Mouse (Mus musculus) kidney, adult 2 months (tissue): ENCODE data around the gene Gm49395. TPM values are rescaled to one million over a fixed set of nuclear protein-coding genes. Genes with fewer than 3 reads are reported as not detected.

Experiments used
- DNase-seq: peaks from one replicate; pipeline ENCODE4 v3.0.0; 2021
- H3K27ac ChIP-seq: fragments of 200-500 bp; 2 replicates; pipeline ENCODE4 v1.5.1; 2012; ENCODE audit warnings: low read depth, low read length, control low read depth, inconsistent platforms; ENCODE audit not compliant: insufficient read depth
- H3K27me3 ChIP-seq: fragments of 200-500 bp; replicated peaks from 2 replicates; pipeline ENCODE4 v1.6.1; 2012; ENCODE audit warnings: mild to moderate bottlenecking, moderate library complexity, low read length, inconsistent platforms; ENCODE audit not compliant: control insufficient read depth, insufficient read depth
- H3K36me3 ChIP-seq: fragments of 200-500 bp; 2 replicates; pipeline ENCODE4 v1.6.1; 2012; ENCODE audit warnings: mild to moderate bottlenecking, moderate library complexity, low read length, inconsistent platforms; ENCODE audit not compliant: control insufficient read depth, insufficient read depth
- H3K4me1 ChIP-seq: fragments of 200-500 bp; 2 replicates; pipeline ENCODE4 v1.6.1; 2011; ENCODE audit warnings: low read length; ENCODE audit not compliant: control insufficient read depth, insufficient read depth
- H3K4me3 ChIP-seq: fragments of 200-500 bp; 2 replicates; pipeline ENCODE4 v1.5.1; 2011; ENCODE audit warnings: mild to moderate bottlenecking, low read depth, low read length, control low read depth; ENCODE audit not compliant: insufficient read depth
- CTCF ChIP-seq: fragments of 200-500 bp; conservative IDR thresholded peaks from 2 replicates; pipeline ENCODE4 v1.5.1; 2011; ENCODE audit warnings: low read depth, mild to moderate bottlenecking, control low read depth, low read length, moderate library complexity, mixed read lengths; ENCODE audit not compliant: insufficient read depth, insufficient read length
- POLR2A ChIP-seq: fragments of 200-500 bp; IDR thresholded peaks from one replicate; pipeline ENCODE4 v1.6.1; 2011; ENCODE audit warnings: low read depth, low read length, control low read depth
- WGBS: fragments of 180-500 bp; shearing (Covaris S2); methylation state at CpG from one replicate; pipeline ENCODE4 v1.1.7; 2018; 5-methylcytosine and 5-hydroxymethylcytosine counted together
- polyA plus RNA-seq: library from polyadenylated mRNA; depleted of rRNA; stranded (reverse); fragments of >200 nt; gene quantifications from 2 replicates; pipeline ENCODE4 v1.2.3, GENCODE M21; 2012; rRNA removed

Gm49395 gene
- polyA plus RNA-seq, 1 experiment = 3.8 TPM

- H3K36me3 ChIP-seq = peaks cover 7% of the 10 kb centered on the region
- no peaks in the 10 kb centered on the region for H3K4me1 ChIP-seq
- H3K27me3 ChIP-seq = no peaks in the 10 kb centered on the region
- no peak overlapping the region for H3K4me3 ChIP-seq
- no peak for DNase-seq
- H3K27ac ChIP-seq = no peak overlapping the region
- 74% methylated on average over 5 of the region's 5 CpGs for WGBS
- TF ChIP-seq POLR2A (no peak), CTCF (no peak)
Measured at GRCm38 (mm10) chr13:115002155-115002554, 99.6 kb downstream of the Gm49395 start.

GRCm38 (mm10) chr13:114999582-114999981 is 102.1 kb downstream of the Gm49395 start:
- Histone ChIP-seq H3K4me3 (no peak overlapping the region), H3K36me3 (peaks cover 7% of the 10 kb centered on the region), H3K27ac (no peak overlapping the region), H3K27me3 (no peaks in the 10 kb centered on the region), H3K4me1 (no peaks in the 10 kb centered on the region)
- no peak for DNase-seq
- TF ChIP-seq CTCF (no peak), POLR2A (no peak)
- WGBS = 94% methylated on average over 4 of the region's 4 CpGs

- Histone ChIP-seq H3K4me1 (no peaks in the 10 kb centered on the region), H3K36me3 (peaks cover 7% of the 10 kb centered on the region), H3K27me3 (no peaks in the 10 kb centered on the region), H3K27ac (no peak overlapping the region), H3K4me3 (no peak overlapping the region)
- WGBS = 88% methylated on average over 10 of the region's 10 CpGs
- no peak for DNase-seq
- no peak for TF ChIP-seq CTCF
- TF ChIP-seq POLR2A = no peak
Measured at GRCm38 (mm10) chr13:114998100-114998499, 103.6 kb downstream of the Gm49395 start.

GRCm38 (mm10) chr13:114992260-114993014 is 109.3 kb downstream of the Gm49395 start:
- no peak for DNase-seq
- Histone ChIP-seq H3K36me3 (peaks cover 2% of the 10 kb centered on the region; the same call in 1 of the 2 replicates), H3K4me1 (no peaks in the 10 kb centered on the region), H3K27ac (no peak overlapping the region), H3K4me3 (no peak overlapping the region), H3K27me3 (no peaks in the 10 kb centered on the region)
- WGBS = 59% methylated on average over 14 of the region's 14 CpGs
- TF ChIP-seq POLR2A = no peak
- TF ChIP-seq CTCF = no peak

GRCm38 (mm10) chr13:114987668-114988067 is 114.1 kb downstream of the Gm49395 start:
- no peaks in the 10 kb centered on the region for H3K4me1 ChIP-seq
- no peak overlapping the region for H3K27ac ChIP-seq
- TF ChIP-seq POLR2A = no peak
- no peak for TF ChIP-seq CTCF
- no peak for DNase-seq
- no peaks in the 10 kb centered on the region for H3K27me3 ChIP-seq
- no peak overlapping the region for H3K4me3 ChIP-seq
- WGBS = 56% methylated on average over 6 of the region's 6 CpGs
- H3K36me3 ChIP-seq = peaks cover 2% of the 10 kb centered on the region

- Histone ChIP-seq H3K4me1 (no peaks in the 10 kb centered on the region), H3K36me3 (peaks cover 2% of the 10 kb centered on the region; the same call in 1 of the 2 replicates), H3K4me3 (no peak overlapping the region), H3K27ac (no peak overlapping the region), H3K27me3 (no peaks in the 10 kb centered on the region)
- DNase-seq = peak; percentile 64
- WGBS = 38% methylated on average over 2 of the region's 2 CpGs
- TF ChIP-seq CTCF (no peak; the same call in 1 of the 2 replicates), POLR2A (no peak)
Measured at GRCm38 (mm10) chr13:114987161-114987560, 114.6 kb downstream of the Gm49395 start.

Other genes with a start within 250 kb of the Gm49395 start
- gene Itga2, start 169.8 kb downstream of the Gm49395 start, polyA plus RNA-seq = 0.30 and 0.58 TPM in 2 replicates
- gene Pelo, start 11.7 kb downstream of the Gm49395 start, polyA plus RNA-seq = 29.0 and 32.3 TPM in 2 replicates
- 16.5 and 17.9 TPM in 2 replicates for gene Itga1, start within 50 bp of the Gm49395 start, polyA plus RNA-seq